Mouse (Mus musculus) gastrocnemius, postnatal 10 days (tissue): ENCODE measurements at regions not wholly inside any gene's neighbourhood (a gene's known extent, or its start where the extent isn't known, plus 50 kb on each side); places are given as distances from the start of the nearest gene placed in this dataset.

Experiments
- DNase-seq: peaks from one replicate; pipeline ENCODE4 v3.0.0; 2021; ENCODE audit warnings: mixed read lengths

DNA sequence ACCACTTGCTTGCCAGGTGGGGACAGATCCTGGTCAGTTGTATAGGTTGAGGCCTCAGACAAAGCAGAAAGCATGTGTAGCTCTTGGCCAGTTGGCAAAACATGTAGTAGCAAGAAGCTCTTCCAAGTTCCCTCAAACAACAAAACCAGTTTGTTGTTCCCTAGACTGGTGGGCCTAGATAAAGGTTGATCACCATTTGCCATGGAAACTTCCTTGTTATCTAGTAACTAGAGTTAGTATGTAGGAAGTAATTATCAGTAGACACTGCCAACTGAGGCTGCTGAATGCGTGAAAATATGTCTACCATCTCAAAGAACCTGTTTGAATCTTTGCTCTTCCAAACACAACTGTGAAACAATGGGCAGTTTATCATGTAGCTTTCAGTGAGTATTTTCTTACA lies 1098.7 kb downstream of the Pcdh18 start:
- no peak for DNase-seq

DNA sequence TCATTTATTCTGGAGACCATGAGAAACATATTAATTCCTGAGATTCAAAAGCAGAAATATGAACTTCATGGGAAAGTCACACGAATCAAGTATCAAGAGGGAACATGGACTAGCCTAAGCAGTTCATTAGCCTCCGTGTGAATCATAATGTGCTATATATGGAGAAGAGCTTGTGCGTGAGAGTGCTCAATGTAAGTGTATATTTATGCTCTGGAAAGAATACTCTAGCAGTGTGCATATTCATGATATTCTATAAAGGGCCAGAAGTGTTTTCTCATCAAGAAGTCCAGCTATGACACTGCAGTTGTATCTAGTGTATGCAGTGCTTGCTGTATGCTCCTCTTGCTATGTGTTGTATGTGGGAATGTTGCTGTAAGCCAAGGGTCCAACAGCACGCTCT lies 1102.0 kb downstream of the Pcdh18 start:
- no peak for DNase-seq

DNA sequence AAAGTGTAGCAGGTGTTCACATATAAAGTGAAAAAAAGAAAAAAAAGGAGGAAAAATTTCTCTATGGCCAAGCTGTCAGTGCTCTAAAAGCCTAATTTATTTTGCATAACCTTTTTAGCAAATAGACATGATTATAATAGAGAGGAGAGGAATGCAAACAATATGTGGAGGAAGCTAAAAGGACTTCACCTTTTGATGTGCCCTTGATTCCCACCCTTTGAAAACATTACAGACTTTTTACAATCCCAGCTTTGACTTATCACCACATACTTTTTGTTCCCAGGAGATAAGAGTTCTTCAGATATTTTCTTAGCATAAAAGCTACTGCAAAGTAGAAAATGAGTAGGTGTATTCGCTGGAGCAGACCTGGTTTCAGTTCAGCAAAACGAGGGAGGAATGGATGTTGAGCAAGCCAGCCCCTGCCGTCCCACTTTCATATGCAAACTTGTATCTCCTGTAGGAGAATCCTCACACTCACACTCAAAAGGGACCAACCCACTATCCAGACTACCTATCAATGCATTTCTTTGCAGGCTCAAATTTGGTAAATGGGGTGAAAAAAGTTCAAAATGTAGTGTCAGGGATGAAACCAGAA lies 1125.1 kb downstream of the Pcdh18 start:
- DNase-seq: no peak

DNA sequence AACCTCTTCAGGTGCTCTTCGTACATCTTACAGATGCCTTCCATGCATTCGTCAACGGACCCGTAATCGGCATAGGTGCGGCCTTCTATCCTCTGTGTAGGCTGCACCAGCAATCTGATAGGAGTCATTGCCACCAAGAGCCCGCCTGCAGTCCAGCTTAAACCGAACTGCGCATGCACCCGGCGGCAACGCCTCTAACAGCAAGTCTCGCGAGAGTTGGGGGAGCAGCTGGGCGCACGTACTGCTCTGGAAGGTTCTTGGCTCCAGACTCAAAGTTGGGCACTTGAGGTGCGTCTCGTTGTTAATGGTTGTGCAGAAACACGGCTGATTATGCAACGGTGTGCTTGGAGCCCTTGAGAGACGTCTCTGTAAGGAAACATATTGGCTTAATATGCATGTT lies 1148.2 kb downstream of the Pcdh18 start:
- no peak for DNase-seq

- DNase-seq: no peak
These were observed 1152.3 kb downstream of the Pcdh18 start for GRCm38 (mm10) chr3:48604840-48605239.

- DNase-seq: no peak
These were observed 1169.8 kb downstream of the Pcdh18 start for GRCm38 (mm10) chr3:48587341-48587740.

GRCm38 (mm10) chr3:48586145-48586544 lies 1171.0 kb downstream of the Pcdh18 start:
- no peak for DNase-seq

- no peak for DNase-seq
These were observed 1172.8 kb downstream of the Pcdh18 start for GRCm38 (mm10) chr3:48584340-48584739.

GRCm38 (mm10) chr3:48582521-48582920 lies 1174.6 kb downstream of the Pcdh18 start:
- DNase-seq: no peak

- no peak for DNase-seq
These were observed 1177.2 kb downstream of the Pcdh18 start for GRCm38 (mm10) chr3:48579971-48580370.

DNA sequence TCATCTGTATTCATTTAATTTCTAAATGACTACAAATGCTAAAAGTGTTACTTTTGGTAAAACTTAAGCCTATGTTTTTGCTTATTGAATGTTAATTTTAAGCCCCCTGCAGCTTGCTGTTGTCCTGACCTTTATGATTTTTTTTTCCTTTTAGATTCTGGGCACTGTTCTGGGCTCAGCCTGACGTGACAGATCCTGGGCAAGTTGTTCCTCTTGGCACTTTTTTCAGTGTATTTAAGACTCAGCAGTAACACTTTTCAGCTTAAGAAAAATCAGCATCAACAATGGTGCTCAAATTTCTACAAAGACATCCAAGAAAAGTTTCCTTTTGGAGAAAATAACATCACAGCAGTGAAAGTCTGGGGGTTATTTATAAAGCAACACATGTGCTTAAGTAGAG lies 1177.9 kb downstream of the Pcdh18 start:
- no peak for DNase-seq

DNA sequence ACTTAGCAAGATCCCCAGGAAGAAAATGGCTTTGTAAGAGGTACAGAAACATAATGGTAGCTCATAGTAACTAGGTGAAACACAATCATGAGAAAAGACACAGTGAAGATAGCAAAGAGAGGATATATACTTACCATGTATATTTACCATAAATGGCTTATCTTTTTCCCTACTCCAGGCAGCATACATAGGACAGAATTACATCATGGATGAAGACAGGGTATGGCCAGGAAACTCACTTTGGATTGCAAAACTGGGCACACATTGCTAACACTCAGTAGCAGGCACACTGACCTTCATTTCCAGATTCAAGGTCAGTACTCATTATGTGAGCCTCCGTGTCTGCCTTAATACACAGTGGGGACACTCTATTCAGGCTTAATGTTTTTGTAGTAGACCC lies 1210.5 kb downstream of the Pcdh18 start:
- no peak for DNase-seq

DNA sequence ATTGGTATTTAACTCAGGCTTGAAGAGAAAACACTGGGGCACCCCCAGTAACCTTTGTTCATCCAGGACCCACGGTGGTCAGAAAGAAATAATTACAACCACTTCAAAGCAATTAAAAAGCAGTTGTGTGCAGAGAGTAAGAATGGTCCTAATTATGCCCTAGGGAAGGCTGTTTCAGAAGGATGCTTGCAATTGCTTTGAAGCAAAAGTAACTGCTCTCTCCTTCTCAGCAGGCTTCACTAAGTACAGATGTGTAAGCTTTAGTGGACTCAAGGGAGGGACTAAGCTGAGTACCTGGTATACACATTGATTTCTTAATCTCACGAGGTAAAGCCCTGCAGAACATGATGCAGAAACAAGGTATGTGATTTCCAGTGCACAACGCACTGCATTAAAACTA lies 1242.1 kb downstream of the Pcdh18 start:
- DNase-seq: no peak

GRCm38 (mm10) chr3:48503996-48504395 lies 1253.1 kb downstream of the Pcdh18 start:
- peak; percentile 5 for DNase-seq

- DNase-seq: no peak
These were observed 1292.4 kb downstream of the Pcdh18 start for GRCm38 (mm10) chr3:48464679-48465078.

DNA sequence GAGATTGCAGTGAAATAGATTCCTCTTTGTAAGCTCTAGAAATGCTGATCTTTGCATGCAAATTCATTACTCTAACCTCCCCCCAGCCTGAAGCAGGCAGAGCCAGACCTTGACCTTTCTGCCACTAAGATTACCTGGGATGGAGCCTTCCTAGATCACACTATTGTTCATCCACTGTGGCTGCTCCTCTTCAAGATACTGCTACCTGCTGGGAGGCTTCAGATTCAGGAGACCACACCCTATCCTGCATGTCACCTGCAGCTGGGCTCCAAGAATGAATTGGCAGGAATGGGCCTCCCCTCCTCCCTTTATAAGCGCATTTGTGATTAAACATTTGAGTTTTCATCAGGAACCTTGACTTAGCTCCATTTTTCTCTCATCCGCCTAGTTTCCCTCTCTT lies 1315.2 kb downstream of the Pcdh18 start:
- DNase-seq: no peak

DNA sequence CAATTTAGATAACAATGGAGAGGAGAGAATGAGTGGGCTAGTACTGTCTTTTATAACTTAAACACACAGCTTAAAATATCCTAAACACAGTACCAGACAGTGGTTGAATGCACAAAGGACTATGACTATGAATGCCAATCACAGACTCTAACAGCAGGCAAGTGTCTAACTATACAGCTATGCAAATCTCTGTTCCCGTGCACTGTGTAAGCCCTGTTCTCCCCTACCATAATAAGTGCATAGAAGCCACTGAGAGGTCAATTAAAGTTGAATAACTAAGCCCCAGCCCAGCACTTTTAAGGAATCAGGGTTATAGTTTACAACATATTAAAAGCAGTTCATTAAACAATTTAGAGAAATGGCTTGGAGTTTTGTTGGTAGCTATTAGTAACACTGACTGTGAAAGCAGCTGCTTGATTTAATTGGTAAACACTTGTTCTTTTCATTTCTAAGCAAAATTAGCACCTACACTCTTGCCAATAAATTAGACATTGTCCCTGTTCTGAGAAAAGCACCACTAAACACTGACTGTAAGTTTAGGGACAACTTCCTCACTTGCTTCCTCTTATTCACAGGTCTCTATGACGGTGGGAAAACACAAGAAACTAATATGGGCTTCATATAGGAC lies 1327.6 kb downstream of the Pcdh18 start:
- no peak for DNase-seq

GRCm38 (mm10) chr3:48389862-48390261 lies 1367.3 kb downstream of the Pcdh18 start:
- DNase-seq: no peak
